Mouse (Mus musculus) left cerebral cortex, postnatal 36 days (tissue): ENCODE measurements at regions not wholly inside any gene's neighbourhood (a gene's known extent, or its start where the extent isn't known, plus 50 kb on each side); places are given as distances from the start of the nearest gene placed in this dataset.
A peak's percentile ranks its signal among the peaks of the same experiment; 100 is the strongest.

Source experiments
- DNase-seq, 2 experiments: peaks; one replicate each; pipeline ENCODE4 v3.0.0; 2021 to 2022; ENCODE audit warnings: low spot score in 2 of 2, mixed read lengths in 1 of 2
- intact Hi-C: fragments of 180-260 bp; cut with DNase I; formaldehyde crosslinking; loops from one replicate; pipeline ENCODE4 v1.15.1; 2025

- intact Hi-C loops, result no loop called here
- no peak for DNase-seq
Observed at GRCm38 (mm10) chr12:73491370-73491769, 54.8 kb downstream of the Tmem30b start.

- DNase-seq, result no peak
- intact Hi-C loops, result no loop called here
Observed at GRCm38 (mm10) chr12:73482858-73483257, 63.3 kb downstream of the Tmem30b start.

- DNase-seq, result no peak
- intact Hi-C loops, result no loop called here
Observed at GRCm38 (mm10) chr12:73482275-73482674, 63.9 kb downstream of the Tmem30b start.

- intact Hi-C loops, result no loop called here
- DNase-seq, result no peak
Observed at GRCm38 (mm10) chr12:73481705-73482104, 64.5 kb downstream of the Tmem30b start.

- no peak for DNase-seq
- intact Hi-C loops, result no loop called here
Observed at GRCm38 (mm10) chr12:73481165-73481564, 65.0 kb downstream of the Tmem30b start.

GRCm38 (mm10) chr12:73480610-73480971, 65.6 kb downstream of the Tmem30b start:
- intact Hi-C loops, result no loop called here
- no peak for DNase-seq

- no peak for DNase-seq
- intact Hi-C loops, result no loop called here
Observed at GRCm38 (mm10) chr12:73479932-73480609, 66.1 kb downstream of the Tmem30b start.

GRCm38 (mm10) chr12:73478641-73479040, 67.6 kb downstream of the Tmem30b start:
- intact Hi-C loops, result no loop called here
- no peak for DNase-seq

GRCm38 (mm10) chr12:73476421-73476858, 69.8 kb downstream of the Tmem30b start:
- no peak for DNase-seq
- intact Hi-C loops, result no loop called here

- intact Hi-C loops, result no loop called here
- peak in 1 of 2 experiments; percentile 15 for DNase-seq
Observed at GRCm38 (mm10) chr12:73475774-73476173, 70.4 kb downstream of the Tmem30b start.

GRCm38 (mm10) chr12:73475020-73475419, 71.2 kb downstream of the Tmem30b start:
- no peak for DNase-seq
- intact Hi-C loops, result no loop called here

- DNase-seq, result no peak
- intact Hi-C loops, result no loop called here
Observed at GRCm38 (mm10) chr12:73473111-73473510, 73.1 kb downstream of the Tmem30b start.

GRCm38 (mm10) chr12:73471966-73472365, 74.2 kb downstream of the Tmem30b start:
- DNase-seq, result no peak

GRCm38 (mm10) chr12:73466484-73466883, 79.7 kb downstream of the Tmem30b start:
- DNase-seq, result no peak
- intact Hi-C loops, result no loop called here

More at GRCm38 (mm10) chr12:73471966-73472365, 74.2 kb downstream of the Tmem30b start:
- intact Hi-C loops, result no loop called here

GRCm38 (mm10) chr12:73465975-73466374, 80.2 kb downstream of the Tmem30b start:
- DNase-seq, result no peak
- intact Hi-C loops, result no loop called here

GRCm38 (mm10) chr12:73464311-73464710, 81.9 kb downstream of the Tmem30b start:
- intact Hi-C loops, result no loop called here
- no peak for DNase-seq

GRCm38 (mm10) chr12:73462091-73462490, 84.1 kb downstream of the Tmem30b start:
- peak in 1 of 2 experiments; percentile 13 for DNase-seq
- intact Hi-C loops, result no loop called here

GRCm38 (mm10) chr12:73460291-73460761, 85.9 kb downstream of the Tmem30b start:
- intact Hi-C loops, result no loop called here
- no peak for DNase-seq

- intact Hi-C loops, result no loop called here
- no peak for DNase-seq
Observed at GRCm38 (mm10) chr12:73451257-73451656, 94.9 kb downstream of the Tmem30b start.

GRCm38 (mm10) chr12:73450541-73450940, 95.7 kb downstream of the Tmem30b start:
- intact Hi-C loops, result no loop called here
- DNase-seq, result no peak

GRCm38 (mm10) chr12:73449911-73450520, 96.2 kb downstream of the Tmem30b start:
- intact Hi-C loops, result no loop called here
- no peak for DNase-seq
